Mouse (Mus musculus): ENCODE measurements around the gene Kcnk13. TPM values are rescaled to one million over a fixed set of nuclear protein-coding genes. Genes with fewer than 3 reads are reported as not detected.

The Kcnk13 gene
- total and polyA plus RNA-seq, 3 experiments, result 0.11 TPM; not detected in 2

DNA sequence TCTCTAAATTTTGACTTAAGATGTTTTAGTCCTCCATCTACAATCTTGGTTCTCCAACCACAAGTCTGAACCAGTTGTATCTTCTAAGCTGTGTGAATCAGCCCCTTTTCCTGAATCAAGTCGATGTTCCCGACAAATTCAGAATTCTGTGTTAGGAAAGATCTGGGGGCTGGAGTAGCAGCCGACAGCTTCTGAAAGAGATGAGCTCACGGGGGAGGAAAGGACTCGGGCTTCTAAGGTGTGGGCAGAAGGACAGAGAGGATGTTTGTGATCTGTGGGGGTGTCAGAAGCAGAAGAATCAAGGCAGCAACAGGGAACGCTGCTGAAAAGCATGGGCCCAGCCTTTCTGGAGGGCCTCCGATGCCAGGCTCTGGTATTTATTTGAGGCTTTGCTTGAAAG lies 36.0 kb upstream of the Kcnk13 start:
- H3K9me3 ChIP-seq (replicated peaks), result no peaks in the 10 kb centered on the region
- H3K36me3 ChIP-seq (replicated peaks), result peaks cover 93% of the 10 kb centered on the region
- TF ChIP-seq GATA2 (IDR thresholded peaks at IDR 0.05; ENCODE audit: borderline replicate concordance, low read depth, low read length) (no peak), GATA1 (IDR thresholded peaks at IDR 0.05; ENCODE audit: borderline replicate concordance, low read length) (no peak), CTCF (IDR thresholded peaks at IDR 0.05; ENCODE audit: low read depth, low read length) (no peak)
- no peak for DNase-seq (ENCODE audit: low spot score)
- no peaks in the 10 kb centered on the region for H3K27me3 ChIP-seq (ENCODE audit: insufficient read depth, low read length)
- H3K4me3 ChIP-seq (ENCODE audit: low read depth, low read length), result no peak overlapping the region
- no peaks in the 10 kb centered on the region for H3K4me1 ChIP-seq (ENCODE audit: insufficient read depth, low read depth, low read length)
- no peak for ATAC-seq (ENCODE audit: extremely low read depth, insufficient number of reproducible peaks, low FRiP score, poor library complexity, severe bottlenecking)

- DNase-seq (ENCODE audit: low spot score) (no peak), ATAC-seq (ENCODE audit: extremely low read depth, insufficient number of reproducible peaks, low FRiP score, poor library complexity, severe bottlenecking) (no peak)
- H3K4me1 ChIP-seq (ENCODE audit: insufficient read depth, low read depth, low read length), result no peaks in the 10 kb centered on the region
- TF ChIP-seq GATA2 (IDR thresholded peaks at IDR 0.05; ENCODE audit: borderline replicate concordance, low read depth, low read length) (no peak), GATA1 (IDR thresholded peaks at IDR 0.05; ENCODE audit: borderline replicate concordance, low read length) (no peak), CTCF (IDR thresholded peaks at IDR 0.05; ENCODE audit: low read depth, low read length) (no peak), POLR2AphosphoS5 (IDR thresholded peaks at IDR 0.05; ENCODE audit: insufficient replicate concordance, low read depth, low read length) (no peak), TAL1 (conservative IDR thresholded peaks at IDR 0.05; ENCODE audit: low read depth, low read length) (no peak)
- peaks cover 92% of the 10 kb centered on the region for H3K36me3 ChIP-seq (replicated peaks)
- no peaks in the 10 kb centered on the region for H3K27me3 ChIP-seq (ENCODE audit: insufficient read depth, low read length)
- H3K9me3 ChIP-seq (replicated peaks), result no peaks in the 10 kb centered on the region
- H3K4me3 ChIP-seq (ENCODE audit: low read depth, low read length), result no peak overlapping the region
These were observed 35.1 kb upstream of the Kcnk13 start for GRCm38 (mm10) chr12:99929160-99929559.

- no peaks in the 10 kb centered on the region for H3K27me3 ChIP-seq (ENCODE audit: insufficient read depth, low read length)
- H3K36me3 ChIP-seq (replicated peaks), result peaks cover 91% of the 10 kb centered on the region
These were observed 32.1 kb upstream of the Kcnk13 start for GRCm38 (mm10) chr12:99932245-99932644.

DNA sequence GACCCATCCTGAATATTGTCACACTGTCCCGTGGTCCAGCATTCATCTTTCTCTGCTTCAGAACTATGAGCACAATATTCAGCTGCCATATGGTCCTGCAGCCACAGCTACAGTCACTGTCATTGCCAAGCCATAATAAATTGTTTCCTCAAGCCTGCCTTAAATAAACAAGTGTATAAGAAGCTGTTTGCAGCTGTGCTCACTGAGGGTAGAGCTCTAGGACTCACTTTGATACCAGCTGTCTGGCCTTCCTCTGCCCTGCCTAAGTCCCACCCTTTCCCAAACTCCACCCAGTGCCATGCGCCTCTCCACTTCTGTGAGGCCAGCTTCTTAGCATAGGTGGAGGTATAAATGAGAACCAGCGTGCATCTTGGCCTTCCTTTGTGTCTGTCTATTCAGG lies 30.7 kb upstream of the Kcnk13 start:
- peaks cover 91% of the 10 kb centered on the region for H3K36me3 ChIP-seq (replicated peaks)
- H3K4me1 ChIP-seq (ENCODE audit: insufficient read depth, low read depth, low read length), result no peaks in the 10 kb centered on the region
- no peak overlapping the region for H3K4me3 ChIP-seq (ENCODE audit: low read depth, low read length)
- no peak for ATAC-seq (ENCODE audit: extremely low read depth, insufficient number of reproducible peaks, low FRiP score, poor library complexity, severe bottlenecking)
- DNase-seq (ENCODE audit: low spot score), result no peak
- no peaks in the 10 kb centered on the region for H3K27me3 ChIP-seq (ENCODE audit: insufficient read depth, low read length)
- H3K9me3 ChIP-seq (replicated peaks), result no peaks in the 10 kb centered on the region
- no peak for TF ChIP-seq GATA1 (IDR thresholded peaks at IDR 0.05; ENCODE audit: borderline replicate concordance, low read length)
- TF ChIP-seq POLR2AphosphoS5 (IDR thresholded peaks at IDR 0.05; ENCODE audit: insufficient replicate concordance, low read depth, low read length), result no peak
- TF ChIP-seq TAL1 (conservative IDR thresholded peaks at IDR 0.05; ENCODE audit: low read depth, low read length), result no peak
- no peak for TF ChIP-seq GATA2 (IDR thresholded peaks at IDR 0.05; ENCODE audit: borderline replicate concordance, low read depth, low read length)
- TF ChIP-seq CTCF (IDR thresholded peaks at IDR 0.05; ENCODE audit: low read depth, low read length), result no peak

More at GRCm38 (mm10) chr12:99932245-99932644, 32.1 kb upstream of the Kcnk13 start:
- Histone ChIP-seq H3K4me1 (ENCODE audit: insufficient read depth, low read depth, low read length) (no peaks in the 10 kb centered on the region), H3K9me3 (replicated peaks) (no peaks in the 10 kb centered on the region), H3K4me3 (ENCODE audit: low read depth, low read length) (no peak overlapping the region)
- DNase-seq (ENCODE audit: low spot score), result no peak
- TF ChIP-seq POLR2AphosphoS5 (IDR thresholded peaks at IDR 0.05; ENCODE audit: insufficient replicate concordance, low read depth, low read length) (no peak), CTCF (IDR thresholded peaks at IDR 0.05; ENCODE audit: low read depth, low read length) (no peak), GATA1 (IDR thresholded peaks at IDR 0.05; ENCODE audit: borderline replicate concordance, low read length) (no peak), TAL1 (conservative IDR thresholded peaks at IDR 0.05; ENCODE audit: low read depth, low read length) (no peak), GATA2 (IDR thresholded peaks at IDR 0.05; ENCODE audit: borderline replicate concordance, low read depth, low read length) (no peak)
- no peak for ATAC-seq (ENCODE audit: extremely low read depth, insufficient number of reproducible peaks, low FRiP score, poor library complexity, severe bottlenecking)

- no peak for ATAC-seq (ENCODE audit: extremely low read depth, insufficient number of reproducible peaks, low FRiP score, poor library complexity, severe bottlenecking)
- no peaks in the 10 kb centered on the region for H3K4me1 ChIP-seq (ENCODE audit: insufficient read depth, low read depth, low read length)
- H3K36me3 ChIP-seq (replicated peaks), result peaks cover 92% of the 10 kb centered on the region
- TF ChIP-seq GATA2 (IDR thresholded peaks at IDR 0.05; ENCODE audit: borderline replicate concordance, low read depth, low read length) (no peak), TAL1 (conservative IDR thresholded peaks at IDR 0.05; ENCODE audit: low read depth, low read length) (no peak), POLR2AphosphoS5 (IDR thresholded peaks at IDR 0.05; ENCODE audit: insufficient replicate concordance, low read depth, low read length) (no peak), GATA1 (IDR thresholded peaks at IDR 0.05; ENCODE audit: borderline replicate concordance, low read length) (no peak), CTCF (IDR thresholded peaks at IDR 0.05; ENCODE audit: low read depth, low read length) (no peak)
- H3K9me3 ChIP-seq (replicated peaks), result no peaks in the 10 kb centered on the region
- no peak overlapping the region for H3K4me3 ChIP-seq (ENCODE audit: low read depth, low read length)
- no peak for DNase-seq (ENCODE audit: low spot score)
- H3K27me3 ChIP-seq (ENCODE audit: insufficient read depth, low read length), result no peaks in the 10 kb centered on the region
These were observed 28.9 kb upstream of the Kcnk13 start for GRCm38 (mm10) chr12:99935403-99935802.

DNA sequence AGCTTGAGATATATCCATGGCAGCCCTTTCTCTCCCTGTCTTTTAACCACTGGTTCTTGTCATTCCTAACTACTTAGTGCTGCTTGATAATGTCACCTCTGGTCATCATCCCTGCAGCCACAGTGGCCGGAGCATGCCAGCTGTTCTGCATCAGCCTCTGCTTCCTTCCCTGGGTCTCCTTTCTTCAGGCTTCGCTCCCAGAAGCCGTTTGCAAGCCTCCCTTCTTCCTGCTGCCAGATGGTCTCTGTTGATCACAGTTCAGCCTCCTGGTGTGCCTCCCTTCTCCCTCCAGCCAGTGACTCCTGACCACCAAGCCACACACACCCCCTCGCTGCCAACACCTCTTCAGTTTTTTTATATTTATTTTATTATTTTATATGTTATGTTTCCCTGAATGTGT lies 25.8 kb upstream of the Kcnk13 start:
- Histone ChIP-seq H3K4me1 (ENCODE audit: insufficient read depth, low read depth, low read length) (0 out of 2 replicates have a peak, but pooled peaks cover 3% of the 10 kb centered on the region), H3K27me3 (ENCODE audit: insufficient read depth, low read length) (no peaks in the 10 kb centered on the region), H3K36me3 (replicated peaks) (peaks cover 93% of the 10 kb centered on the region), H3K9me3 (replicated peaks) (no peaks in the 10 kb centered on the region), H3K4me3 (ENCODE audit: low read depth, low read length) (no peak overlapping the region)
- no peak for TF ChIP-seq TAL1 (conservative IDR thresholded peaks at IDR 0.05; ENCODE audit: low read depth, low read length)
- no peak for TF ChIP-seq GATA1 (IDR thresholded peaks at IDR 0.05; ENCODE audit: borderline replicate concordance, low read length)
- no peak for TF ChIP-seq CTCF (IDR thresholded peaks at IDR 0.05; ENCODE audit: low read depth, low read length)
- no peak for TF ChIP-seq GATA2 (IDR thresholded peaks at IDR 0.05; ENCODE audit: borderline replicate concordance, low read depth, low read length)
- TF ChIP-seq POLR2AphosphoS5 (IDR thresholded peaks at IDR 0.05; ENCODE audit: insufficient replicate concordance, low read depth, low read length), result no peak
- DNase-seq (ENCODE audit: low spot score) (no peak), ATAC-seq (ENCODE audit: extremely low read depth, insufficient number of reproducible peaks, low FRiP score, poor library complexity, severe bottlenecking) (no peak)

All from G1E (cell line).